Mouse (Mus musculus): Measurements from ENCODE around the gene Vps50.

Vps50 gene

GRCm38 (mm10) chr6:3498162-3498848 is at the start of gene Vps50, which contains the start of gene Hepacam2:
Vps50 (plus strand) TSS chr6:3498382.
Hepacam2 (minus strand) TSS chr6:3498298.
- peak; percentile 91 to 92 for DNase-seq

DNA sequence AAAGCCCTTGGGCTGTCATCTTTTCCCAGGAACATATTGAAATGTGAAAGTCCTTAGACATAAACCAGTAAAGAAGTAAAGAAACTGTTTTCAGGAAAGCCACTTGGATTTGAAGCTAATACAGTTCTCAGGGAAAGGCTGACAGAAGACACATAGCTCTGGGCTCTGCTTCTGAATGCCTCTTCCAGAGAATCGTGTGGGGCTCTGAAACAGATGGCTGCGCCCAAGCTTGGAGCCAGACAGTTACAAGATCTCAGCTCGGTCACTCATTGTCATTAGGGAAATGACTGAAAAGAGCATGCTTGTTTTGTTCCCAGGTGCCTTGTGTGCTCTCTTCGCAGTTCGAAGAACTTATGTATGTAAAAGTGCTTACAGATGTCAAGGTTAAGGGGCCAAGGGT is 43.8 kb upstream of the Vps50 start:
- DNase-seq = peak; percentile 37 to 58

DNA sequence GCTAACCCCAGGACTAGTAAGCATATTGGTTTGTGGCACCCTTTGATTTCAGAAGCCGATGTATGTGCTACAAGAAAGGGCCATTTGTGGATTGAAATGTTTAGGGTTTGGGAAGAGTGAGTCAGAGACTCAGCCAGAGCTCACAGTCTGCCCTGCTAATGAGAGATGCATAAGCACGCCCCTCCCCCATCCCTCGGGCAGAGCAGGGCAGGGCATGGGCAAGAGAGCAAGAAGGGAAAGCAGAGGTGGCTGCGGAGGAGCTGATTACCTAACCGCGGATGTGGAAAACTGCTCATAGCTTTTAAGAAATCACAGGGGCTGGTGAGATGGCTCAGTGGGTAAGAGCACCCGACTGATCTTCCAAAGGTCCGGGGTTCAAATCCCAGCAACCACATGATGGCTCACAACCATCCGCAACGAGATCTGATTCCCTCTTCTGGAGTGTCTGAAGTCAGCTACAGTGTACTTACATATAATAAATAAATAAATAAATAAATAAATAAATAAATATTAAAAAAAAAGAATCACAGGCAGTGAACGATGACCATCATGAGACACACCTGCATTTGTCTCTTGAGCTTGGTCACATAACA is 42.1 kb upstream of the Vps50 start:
- DNase-seq = peak; percentile 18 to 49

GRCm38 (mm10) chr6:3463026-3463425 is 35.2 kb upstream of the Vps50 start:
- DNase-seq = no peak

DNA sequence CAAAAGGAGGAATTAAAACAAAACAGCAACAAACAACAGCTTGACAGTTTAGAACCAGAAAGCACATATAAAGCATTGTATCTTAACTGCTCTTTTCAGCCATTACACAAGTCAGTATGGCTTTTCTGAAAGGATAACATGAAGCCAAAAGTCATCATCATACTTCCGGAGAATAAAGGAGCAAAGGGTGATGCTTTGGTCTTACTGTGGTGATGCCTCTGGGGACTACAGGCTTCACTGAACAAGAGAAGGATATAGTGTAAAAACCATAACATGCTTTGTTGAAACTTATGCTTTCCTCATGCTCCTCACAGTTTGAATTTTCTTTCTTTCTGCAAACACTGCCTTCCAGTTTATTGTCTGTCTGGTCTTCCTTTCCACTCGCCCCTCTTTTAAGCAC is 34.6 kb upstream of the Vps50 start:
- DNase-seq = no peak

GRCm38 (mm10) chr6:3468627-3469026 is 29.6 kb upstream of the Vps50 start:
- DNase-seq = no peak

- DNase-seq = no peak
Measured at GRCm38 (mm10) chr6:3470706-3471105, 27.5 kb upstream of the Vps50 start.

DNA sequence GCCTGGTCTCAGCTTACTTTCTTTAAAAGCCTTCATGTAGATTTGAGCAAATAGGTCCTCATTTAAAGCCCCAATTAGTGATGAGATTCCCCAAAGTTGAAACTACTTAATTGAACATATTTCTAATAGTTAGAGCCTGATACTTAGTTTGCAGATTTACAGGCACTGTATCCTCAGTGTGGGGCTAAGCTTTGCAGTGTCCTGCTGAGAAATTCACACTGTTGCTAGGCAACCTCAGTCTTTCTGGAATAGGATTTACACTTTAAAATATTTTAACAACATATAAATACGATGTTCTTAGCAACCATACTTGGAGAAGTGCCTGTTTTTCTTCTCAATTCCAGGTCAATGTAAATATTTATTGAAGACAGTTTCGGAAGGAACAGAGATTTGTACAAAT is 21.9 kb upstream of the Vps50 start:
- DNase-seq = no peak

DNA sequence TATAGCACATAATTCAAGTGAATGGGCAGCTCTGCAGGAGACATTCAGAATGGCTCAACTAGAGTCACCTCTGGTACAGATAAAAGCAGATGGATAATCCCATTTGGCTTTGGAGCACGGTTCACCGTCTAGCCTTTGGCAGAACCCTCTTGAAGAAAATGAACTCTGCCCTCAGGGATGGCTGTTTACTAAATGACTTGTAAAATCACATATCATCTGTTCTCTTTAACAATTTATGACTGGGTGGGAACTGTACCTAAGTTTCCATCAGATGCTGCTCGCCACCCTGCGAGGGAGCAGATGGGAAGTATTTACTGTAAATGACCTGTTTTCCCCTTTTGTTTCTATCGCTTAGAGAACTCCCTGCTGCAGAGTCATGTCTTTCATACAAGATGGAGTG is 18.3 kb upstream of the Vps50 start:
- no peak for DNase-seq

DNA sequence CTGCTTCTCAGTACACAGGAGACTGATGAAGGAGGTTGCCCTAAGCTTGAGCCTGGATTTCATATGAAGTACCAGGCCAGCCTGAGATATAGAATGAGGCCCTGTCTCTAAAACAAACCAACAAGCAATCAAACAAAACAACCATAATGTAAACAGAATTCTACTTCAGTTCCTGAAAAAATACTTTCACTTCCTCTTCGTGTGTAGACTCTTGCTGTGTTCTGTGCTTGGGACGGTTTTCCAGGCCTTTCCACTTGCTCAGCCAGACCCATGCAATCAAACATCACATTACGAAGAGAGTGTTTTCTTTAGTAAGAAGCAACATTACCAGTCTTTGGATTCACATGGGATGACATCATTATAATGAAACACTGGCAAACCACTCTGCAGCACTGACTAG is 16.5 kb upstream of the Vps50 start:
- no peak for DNase-seq

DNA sequence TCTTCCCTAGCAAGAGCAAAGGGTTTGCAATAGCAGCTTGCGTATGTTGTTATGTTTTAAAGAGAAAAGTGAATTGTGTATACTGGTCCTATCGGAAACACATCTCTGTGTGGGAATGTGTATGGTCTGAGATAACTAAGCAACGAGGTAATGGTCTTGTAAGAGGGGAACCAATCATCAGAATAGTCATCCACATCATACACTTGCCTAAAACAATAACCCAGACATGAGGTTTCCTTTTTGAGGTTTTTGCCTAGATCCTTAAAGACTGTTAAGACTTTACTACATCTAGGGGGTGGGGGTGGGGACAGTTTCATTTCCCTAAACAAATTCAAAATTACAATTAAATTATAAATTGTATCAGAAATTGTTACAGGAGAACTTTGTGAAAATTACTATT is 13.0 kb upstream of the Vps50 start:
- no peak for DNase-seq

DNA sequence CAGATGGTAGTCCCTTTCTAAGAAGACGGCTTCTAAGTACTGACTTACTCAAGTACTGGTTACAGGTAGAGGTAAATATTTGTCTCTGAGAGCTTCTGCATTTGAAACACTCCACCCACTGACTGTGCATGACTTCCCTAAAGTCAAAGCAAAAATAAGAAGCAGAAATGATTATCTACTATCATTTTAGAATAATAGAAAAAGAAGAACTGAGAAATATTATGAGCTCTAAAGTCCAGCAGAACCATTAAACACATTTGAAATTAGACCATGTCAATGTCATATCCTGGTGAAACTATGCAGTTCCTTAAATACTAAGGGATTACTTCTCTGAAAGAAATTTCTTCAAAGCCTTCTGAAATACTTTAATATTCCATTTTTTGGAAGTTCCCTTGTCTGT is 10.8 kb upstream of the Vps50 start:
- no peak for DNase-seq

DNA sequence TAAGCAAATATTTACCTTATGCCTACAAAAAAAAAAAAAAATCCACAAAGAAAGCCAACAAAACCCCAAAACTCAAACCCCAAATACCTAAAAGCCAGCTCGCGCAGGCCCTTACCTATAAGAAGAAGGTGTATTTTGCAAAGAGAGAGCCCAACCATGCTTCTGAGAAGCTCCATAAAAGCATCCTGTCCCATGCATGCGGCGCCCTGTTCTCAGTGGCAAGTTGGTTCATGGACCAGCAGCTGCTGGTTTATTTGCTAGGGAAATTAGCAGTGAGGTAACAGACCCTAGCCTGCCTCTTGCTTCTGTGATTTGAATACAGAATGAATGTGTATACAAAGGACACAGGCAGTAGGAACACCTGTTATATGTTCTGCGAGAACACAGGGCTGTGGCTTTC is 3.9 kb upstream of the Vps50 start:
- DNase-seq = no peak

DNA sequence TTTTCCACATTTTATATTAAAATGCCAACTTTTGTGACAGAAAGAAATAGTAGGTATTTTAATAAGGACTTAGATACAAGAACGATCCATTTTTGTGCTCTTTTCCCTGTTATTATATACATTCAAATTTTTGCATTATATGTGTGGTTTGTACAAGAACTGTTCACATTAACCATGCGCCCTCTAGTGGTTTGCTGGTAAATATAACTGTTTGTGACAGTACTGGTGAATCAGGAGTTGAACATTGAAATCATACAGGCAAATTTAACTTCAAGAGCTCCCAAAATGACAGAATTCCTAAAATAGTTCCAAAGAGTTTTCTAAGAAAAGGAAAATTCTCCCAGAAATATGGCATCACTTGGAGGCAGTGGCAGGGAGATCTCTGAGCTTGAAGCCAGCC is 2.0 kb upstream of the Vps50 start:
- DNase-seq = peak; percentile 71 to 73

GRCm38 (mm10) chr6:3500286-3500685 is 2.1 kb downstream of the Vps50 start:
- no peak for DNase-seq

DNA sequence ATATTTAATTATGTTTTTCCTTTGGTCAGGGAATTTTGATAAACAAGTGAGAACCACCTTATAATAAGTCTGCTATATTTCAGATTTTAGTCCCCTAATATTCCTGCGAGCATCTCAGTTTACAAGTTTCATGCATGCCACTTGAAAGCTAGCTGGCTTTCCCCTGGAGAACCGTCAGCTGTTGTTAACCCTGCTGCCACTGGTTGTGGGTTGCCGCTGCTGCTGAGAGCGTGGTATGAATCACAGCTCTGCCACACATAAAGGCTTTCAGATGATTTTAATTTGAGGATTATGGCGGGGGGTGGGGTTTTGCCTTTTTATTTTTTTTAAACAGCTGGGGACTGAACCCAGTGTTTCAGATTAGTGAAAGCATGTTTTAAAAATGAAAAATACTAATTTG is 7.1 kb downstream of the Vps50 start:
- no peak for DNase-seq

GRCm38 (mm10) chr6:3507078-3507477 is 8.9 kb downstream of the Vps50 start:
- no peak for DNase-seq

DNA sequence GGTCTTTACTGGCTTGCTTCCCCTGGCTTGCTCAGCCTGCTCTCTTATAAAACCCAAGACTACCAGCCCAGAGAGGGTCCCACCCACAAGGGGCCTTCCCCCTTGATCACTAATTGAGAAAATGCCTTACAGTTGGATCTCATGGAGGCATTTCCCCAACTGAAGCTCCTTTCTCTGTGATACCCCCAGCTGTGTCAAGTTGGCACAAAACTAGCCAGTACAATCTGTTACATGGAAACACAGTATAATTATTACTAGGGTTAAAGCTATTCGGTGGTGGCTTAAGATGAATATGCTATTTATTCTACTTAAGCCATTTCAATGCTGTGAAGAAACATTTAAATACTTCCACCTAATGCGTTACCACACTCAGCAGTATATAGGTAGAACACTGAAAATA is 10.0 kb downstream of the Vps50 start:
- peak; percentile 15 to 28 for DNase-seq

DNA sequence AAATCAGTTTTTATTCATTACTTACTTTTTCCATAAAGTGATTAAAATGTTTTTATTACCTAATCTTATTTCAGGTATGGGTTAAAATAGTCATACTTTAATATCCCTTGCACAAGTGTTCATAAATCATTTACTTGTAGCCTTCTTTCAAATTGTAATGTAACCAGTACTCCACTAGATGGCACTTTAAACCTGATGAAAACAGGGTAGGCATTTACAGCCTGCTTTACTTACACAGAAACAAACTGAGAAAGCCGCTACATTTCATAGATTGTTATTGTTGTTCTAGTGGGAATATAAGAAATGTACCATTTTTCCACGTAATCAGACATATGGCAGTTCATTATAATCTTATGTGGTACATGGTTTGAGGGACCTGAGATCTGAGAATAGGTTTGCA is 11.6 kb downstream of the Vps50 start:
- peak in 1 of 2 experiments; percentile 36 for DNase-seq

GRCm38 (mm10) chr6:3511116-3511515 is 12.9 kb downstream of the Vps50 start:
- peak in 1 of 2 experiments; percentile 23 for DNase-seq

GRCm38 (mm10) chr6:3511612-3512011 is 13.4 kb downstream of the Vps50 start:
- DNase-seq = peak; percentile 19 to 40

- peak; percentile 29 to 35 for DNase-seq
Measured at GRCm38 (mm10) chr6:3512611-3513010, 14.4 kb downstream of the Vps50 start.

DNA sequence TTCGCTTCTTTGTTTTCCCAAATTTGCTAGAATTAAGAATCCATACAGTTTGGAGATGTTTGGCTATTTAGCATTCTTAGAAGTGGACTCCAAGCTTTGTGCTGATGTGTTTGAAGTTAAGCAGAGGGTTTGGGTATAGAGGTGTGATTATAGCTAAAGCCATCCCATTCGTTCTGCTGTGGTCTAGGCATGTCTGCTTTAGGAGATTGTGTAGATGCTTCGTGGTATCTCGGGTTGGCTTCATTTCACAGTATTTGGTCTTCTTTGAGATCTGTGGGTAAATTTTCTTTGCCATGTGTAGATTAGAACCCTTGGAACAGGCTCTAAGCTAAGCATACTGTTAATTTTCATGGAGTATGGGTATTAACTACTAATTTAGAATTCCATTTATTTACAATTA is 30.0 kb downstream of the Vps50 start:
- DNase-seq = no peak

DNA sequence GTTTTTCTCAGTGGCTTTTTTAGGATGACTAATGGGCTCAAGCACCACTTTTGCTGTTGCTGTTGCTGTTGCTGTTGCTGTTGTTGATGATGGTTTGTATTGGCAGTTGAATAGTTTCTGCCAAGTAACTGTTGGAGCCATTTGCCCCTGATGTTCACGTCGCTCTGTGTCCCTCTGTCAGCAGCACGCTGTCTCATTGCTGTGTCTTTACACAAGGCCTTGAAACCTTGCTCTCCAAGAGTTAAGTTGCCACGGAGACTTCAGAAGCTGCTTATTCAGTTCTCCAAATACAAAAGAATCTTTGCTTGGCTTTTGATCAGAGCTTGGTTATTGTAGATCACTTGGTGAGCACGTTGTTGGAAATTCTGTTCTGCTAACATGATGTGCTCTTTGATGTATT is 33.3 kb downstream of the Vps50 start:
- DNase-seq = no peak

- no peak for DNase-seq
Measured at GRCm38 (mm10) chr6:3536048-3536447, 37.9 kb downstream of the Vps50 start.

All from cerebellum, postnatal 14 days (tissue).